Mouse (Mus musculus): ENCODE results near the gene Ccm2l.

Ccm2l gene

DNA sequence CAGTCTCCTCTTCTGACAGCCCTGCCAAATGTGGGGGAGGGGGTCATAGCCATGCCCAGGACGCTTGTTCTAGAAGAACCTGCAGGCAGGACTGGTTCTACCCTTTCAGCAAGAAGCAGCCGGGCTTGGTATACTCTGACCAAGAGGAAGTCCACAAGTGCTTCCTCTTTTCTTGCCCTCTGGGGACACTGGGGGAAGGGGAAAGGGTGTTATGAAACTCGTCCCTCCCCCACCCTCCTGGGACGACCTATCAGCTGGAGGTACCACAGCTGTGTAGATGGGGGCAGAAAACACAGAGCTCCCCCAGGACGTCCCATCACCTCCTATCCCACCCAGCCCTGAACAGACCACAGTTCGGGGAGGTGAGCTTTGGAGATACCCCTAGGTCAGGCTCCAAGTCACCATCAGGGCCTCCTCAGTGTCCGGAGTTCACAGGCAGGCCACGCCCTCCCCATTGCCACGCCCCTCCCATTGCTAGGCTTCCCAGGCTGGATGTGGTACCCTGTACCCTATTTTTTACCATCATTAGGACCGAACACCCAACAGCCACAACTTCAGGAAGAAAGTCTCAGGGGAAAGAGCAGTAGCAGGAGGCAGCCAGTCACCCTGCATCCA lies 24.9 kb downstream of the Ccm2l start:
- peak; percentile 56 for DNase-seq (ENCODE audit: low spot score)

DNA sequence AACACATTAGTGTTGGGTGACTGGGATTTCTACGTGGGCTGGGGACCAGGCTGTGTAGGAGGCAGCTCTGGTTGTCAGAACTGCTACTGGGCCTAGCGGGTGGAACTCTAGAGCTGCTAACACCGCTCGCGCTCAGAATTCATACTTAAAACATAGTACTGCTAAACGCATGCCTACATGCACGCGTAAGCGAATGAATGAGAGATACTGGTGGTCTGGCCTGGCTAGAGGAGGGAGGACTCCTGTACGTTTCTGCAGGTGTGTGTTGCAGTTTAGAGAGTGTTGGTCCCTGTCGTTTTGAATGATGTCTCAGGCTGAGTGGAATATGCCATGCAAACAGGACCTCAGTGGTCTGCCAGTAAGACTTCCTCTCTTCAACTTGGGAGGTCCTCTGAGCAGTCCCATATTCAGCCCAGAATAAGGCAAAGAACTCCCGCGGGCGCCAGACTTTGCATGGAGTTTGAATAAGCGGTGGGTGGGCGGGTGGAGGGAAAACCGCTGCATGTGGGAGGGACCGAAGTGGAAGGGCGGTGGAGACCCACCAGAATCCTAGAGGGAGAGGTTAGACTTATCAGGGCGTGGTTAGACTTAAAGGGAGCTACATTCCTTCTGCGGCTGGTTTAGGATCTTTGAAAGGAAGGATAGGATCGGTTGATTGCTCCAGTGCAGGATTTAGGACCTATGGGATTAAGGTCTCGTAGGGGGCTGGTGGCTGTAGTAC lies 41.5 kb downstream of the Ccm2l start:
- no peak for DNase-seq (ENCODE audit: low spot score)

DNA sequence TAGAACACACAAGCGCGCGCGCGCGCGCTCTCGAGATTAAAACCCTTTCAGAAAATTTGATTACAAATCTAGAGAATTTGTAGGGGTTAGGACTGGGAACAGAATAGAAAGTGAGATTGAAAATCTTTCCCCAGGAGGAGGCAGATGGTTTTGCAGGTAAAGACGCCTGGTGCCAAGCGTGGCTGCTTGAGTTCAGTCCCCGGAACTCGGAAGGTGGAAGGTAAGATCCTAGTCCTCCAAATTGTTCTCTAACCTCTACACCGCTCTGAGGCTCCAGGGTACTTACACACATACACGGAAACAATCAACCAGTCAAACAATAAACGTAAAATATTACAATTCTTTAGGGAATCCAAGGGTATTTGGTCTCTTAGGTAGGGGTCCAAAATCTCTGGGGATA lies 42.0 kb downstream of the Ccm2l start:
- DNase-seq (ENCODE audit: low spot score), result no peak

DNA sequence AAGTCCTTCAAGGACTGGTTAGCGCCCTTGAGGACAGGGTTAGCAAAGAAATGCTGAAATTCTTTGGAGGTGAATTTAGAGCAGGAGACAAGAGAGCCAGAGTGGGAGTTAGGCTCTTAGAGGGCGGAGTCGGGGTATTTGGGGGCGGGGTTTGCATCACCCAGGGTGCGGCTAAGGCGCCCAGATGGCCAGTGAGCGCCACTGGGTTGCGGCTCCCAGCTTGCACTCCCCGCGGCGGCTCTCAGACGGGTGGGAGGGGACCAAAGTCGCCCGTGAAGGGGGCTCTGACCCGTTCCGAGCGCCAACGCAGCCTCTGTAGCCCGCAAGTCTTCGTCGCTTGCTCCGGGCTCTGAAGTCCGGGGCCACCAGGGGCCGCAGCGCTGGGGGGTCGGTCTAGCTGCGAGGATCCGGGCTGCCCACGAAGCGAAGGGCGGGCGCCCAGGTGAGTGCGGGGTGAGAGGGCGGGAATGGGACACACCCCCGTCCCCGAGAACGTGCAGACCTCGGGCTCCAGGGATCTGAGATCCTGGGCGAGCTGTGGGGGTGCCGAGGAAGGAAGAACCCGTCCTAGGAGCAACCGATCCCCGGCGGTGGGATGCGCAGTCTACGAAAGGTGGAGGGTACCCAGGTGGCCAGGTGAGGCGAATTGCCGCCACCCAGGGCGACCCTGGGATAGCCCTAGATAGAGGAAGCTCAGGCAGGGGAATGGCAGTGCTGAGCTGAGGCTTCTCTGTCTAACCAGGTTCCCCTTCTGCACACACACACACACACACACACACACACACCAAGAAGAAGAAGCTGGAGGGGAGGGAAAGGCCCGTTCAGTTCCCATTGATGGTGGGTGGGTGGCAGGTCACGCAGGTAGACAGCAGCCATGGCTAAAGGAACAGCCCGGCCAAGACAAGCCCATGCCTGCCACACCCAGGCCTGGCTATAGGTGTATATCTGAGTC lies 42.8 kb downstream of the Ccm2l start, which contains the start of gene Hck:
Hck (plus strand) TSS at position 156 of the 952 bp plus-strand sequence.
- peak; percentile 32 for DNase-seq (ENCODE audit: low spot score)

DNA sequence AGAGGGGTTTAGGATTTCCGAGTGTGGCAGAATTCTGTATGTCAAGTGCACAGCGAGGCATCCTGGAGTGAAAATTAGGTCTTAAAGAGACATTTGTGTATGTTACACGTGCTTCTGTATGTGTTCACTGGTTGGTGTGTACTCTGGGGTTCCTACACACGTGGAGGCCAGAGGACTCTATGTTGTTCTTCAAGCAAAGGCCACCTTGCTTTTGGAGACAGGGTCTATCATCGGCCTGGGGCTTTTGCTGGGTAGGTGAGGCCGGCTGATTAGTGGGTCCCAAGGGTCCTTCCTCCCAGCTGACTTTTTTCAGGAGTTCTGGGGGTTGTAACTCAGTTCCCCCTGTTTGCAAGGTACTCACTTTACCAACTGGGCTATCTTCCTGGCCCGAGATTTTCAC lies 43.8 kb downstream of the Ccm2l start:
- DNase-seq (ENCODE audit: low spot score), result no peak

DNA sequence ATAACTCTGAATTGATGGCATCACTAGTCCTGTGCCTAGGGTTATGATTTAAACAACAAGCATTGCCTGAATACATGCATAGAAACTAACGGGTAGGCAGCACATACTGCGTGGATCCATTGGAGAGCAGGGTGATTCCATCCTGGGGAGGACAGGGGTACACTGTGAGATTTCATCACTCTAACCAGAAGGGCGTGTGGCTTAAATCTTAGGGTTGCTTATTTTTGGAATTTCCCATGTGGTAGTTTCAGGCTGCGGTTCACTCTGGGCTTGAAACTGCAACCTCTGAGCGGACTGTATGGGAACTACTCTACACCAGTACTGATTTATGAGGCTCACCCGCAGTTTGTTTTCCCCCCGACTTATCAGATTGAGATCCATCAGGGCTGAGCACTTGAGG lies 45.5 kb downstream of the Ccm2l start:
- no peak for DNase-seq (ENCODE audit: low spot score)

DNA sequence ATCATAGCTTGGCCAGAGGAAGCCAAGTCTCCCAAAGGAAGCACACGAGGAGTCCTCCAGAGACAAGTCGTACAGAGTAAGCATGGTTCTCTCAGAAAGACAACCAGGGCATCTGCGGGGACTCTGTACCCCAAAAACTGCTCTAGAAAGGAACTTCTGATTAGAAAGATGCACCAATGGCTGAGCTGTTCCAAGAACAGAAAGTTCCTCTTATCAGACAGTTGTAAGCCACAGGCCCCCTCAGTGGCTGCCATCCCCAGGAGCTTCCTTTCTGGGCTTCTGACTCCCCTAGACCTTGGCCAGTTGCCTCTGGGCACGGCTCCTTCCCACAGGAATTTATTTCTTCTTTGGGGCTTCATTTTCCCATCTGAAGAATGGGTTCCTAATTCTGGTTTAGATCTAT lies 49.9 kb downstream of the Ccm2l start:
- DNase-seq (ENCODE audit: low spot score), result no peak

DNA sequence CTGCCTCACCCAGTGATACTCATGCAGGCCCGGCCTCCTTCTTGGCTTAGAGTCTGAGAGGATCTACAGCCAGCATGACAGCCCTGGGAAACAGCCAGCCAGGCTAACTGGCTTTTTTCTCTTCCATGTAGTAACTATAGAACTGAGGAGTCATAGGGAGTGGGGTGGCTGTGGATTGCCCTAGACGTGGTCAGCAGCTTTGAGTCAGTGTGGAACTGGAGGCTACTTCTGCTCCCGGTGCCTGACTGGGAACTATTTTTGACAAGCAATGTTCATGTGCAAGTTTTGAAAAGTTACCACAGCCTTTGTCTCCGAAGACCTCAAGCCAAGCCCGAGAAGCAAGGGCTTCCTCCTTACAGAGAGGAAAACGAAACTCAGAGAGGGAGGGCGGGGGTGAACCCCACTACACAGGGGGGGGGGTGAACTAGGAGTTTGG lies 51.3 kb downstream of the Ccm2l start:
- DNase-seq (ENCODE audit: low spot score), result no peak

DNA sequence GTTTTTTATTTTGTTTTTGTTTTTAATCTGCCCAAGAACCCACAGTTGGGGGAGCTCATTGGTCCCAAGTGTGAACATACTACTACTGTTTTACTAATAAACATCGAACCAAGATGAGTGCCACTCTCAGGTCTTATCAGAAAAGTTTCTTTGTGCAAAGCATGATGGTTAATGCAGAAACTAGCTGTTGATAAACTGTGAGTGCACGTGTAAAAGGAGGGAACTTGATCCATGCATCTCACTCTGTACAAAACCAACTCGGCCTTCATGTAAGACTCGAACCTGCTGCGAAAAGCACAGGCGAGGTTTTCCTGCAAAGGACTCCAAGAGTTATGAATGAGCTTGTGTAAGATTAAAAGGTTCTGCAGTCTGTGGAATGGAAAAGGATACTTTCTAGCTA lies 53.7 kb downstream of the Ccm2l start:
- DNase-seq (ENCODE audit: low spot score), result no peak

DNA sequence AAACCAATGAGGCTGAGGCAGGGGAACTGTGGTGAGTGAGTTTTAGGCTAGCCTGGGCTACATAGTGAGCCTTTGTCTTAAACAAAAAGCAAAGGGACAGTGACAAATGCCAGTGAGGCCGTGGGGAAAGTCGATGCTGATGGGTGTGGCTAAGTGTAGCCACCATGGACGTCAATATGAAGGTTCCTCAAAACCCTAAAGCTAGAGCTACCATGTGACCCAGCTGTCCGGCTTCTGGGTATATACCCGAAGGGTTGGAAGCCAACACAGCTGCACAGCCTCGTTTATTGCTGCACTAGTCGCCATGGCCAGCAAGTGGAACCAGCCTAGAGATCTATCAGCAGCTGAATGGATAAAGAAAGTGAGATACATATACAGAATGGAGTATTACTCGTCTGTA lies 54.4 kb downstream of the Ccm2l start:
- no peak for DNase-seq (ENCODE audit: low spot score)

DNA sequence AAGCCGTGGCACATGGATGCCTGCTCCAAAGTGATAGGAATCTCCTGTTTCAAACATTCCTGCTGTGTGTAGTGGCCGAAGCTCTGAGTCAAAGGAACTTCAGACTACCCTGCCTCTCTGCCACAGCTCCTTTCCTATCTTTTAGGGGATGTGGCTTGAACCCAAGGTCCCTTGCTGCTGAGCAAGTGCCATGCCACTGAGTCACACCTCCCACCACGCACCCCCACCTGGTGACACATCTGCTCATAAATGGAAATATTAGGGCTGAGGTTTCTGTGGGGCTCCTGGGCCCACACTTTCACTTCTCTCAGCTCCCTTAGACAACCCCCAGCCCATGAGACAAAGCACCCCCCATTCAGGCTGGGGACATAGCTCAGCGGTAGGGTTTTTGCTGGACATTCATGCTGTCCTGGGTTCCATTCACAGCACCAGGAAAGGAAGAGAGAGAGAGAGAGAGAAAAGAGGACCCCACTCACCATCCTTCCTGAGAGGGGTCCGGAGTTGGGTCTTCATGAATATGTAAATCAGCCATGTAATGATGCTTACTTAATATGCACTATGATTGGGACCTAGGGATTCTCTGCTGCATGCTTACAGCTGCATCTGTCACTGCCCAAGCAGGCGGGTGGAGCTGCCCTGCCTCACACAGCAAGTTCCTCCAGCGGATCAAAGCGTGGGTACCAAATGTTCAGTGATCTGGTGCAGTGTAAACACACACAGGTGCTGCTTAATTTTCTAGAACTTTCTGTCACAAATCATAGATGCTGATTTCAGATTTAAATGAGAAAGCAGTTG lies 56.3 kb downstream of the Ccm2l start:
- DNase-seq (ENCODE audit: low spot score), result no peak

DNA sequence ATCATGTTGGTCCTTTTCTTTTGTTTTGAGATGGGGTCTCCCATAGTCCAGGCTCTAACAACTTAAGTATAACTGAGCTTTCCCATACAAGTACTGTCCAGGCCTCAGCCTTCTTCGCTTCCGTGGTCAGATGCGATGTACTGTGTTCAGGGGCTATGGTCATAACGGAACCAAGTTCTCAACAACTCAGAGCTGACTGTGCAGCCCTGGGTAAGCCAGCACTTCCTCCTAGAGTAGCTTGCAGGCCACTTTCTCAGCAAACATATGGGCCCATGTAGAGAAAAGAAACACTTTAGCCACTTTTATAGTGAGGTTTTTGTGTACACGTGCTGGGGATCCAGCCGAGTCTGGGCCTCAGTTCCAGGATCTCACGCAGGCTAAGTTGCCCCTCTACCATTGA lies 56.9 kb downstream of the Ccm2l start:
- no peak for DNase-seq (ENCODE audit: low spot score)

DNA sequence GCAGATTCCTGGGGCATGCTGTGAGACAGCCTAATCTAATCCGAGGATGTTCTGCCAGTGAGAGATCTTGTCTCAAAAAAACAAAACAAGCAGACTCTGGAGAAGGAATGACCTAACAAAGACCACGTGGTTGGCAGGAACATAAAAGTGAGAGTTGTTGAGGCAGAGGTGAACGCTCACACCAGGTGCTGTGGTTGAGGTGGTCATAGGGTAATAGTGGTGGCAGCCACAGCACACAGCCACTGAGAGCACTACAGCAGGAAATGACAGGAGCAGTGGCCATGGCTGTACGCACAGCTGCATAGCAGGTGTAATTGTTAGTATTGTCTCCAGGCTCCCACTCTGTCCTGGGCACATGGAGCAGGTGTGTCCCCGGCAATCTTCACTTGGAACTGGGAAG lies 60.1 kb downstream of the Ccm2l start:
- DNase-seq (ENCODE audit: low spot score), result no peak

DNA sequence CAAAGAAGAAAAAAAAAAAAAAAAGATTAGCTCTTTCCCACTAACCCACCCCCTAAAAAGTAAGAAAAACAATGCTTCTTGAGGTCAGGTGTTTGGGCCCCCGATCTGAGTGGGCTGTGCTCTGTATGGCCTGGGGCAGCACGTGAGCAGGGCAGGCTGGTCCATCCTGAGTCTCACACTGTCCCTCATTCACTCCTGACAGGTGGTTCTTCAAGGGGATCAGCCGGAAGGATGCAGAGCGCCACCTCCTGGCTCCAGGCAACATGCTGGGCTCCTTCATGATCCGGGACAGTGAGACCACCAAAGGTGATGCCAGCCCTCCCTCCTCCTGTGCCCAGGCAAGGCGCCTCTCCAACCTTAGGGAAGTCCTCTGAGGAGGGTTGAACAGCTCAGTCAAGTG lies 65.3 kb downstream of the Ccm2l start:
- DNase-seq (ENCODE audit: low spot score), result no peak
